Mouse (Mus musculus) forebrain, embryonic 12.5 days (tissue): ENCODE data around the gene Vps13d. TPM values are rescaled to one million over a fixed set of nuclear protein-coding genes. Genes with fewer than 3 reads are reported as not detected.

Experiments
- ATAC-seq: fragments of 200-750 bp; cut with Nextera tagmentation; 2 replicates; pipeline ENCODE4 v1.8.0; 2017; ENCODE audit warnings: moderate TSS enrichment; ENCODE audit not compliant: low FRiP score
- H3K27ac ChIP-seq: fragments of 300-500 bp; sonication (generic); 2 replicates; pipeline ENCODE4 v1.5.1; 2016; ENCODE audit warnings: mild to moderate bottlenecking
- H3K27me3 ChIP-seq: fragments of 300-500 bp; sonication (generic); 2 replicates; pipeline ENCODE4 v1.6.1; 2016; ENCODE audit warnings: mild to moderate bottlenecking
- H3K36me3 ChIP-seq: fragments of 300-500 bp; sonication (generic); replicated peaks from 2 replicates; pipeline ENCODE4 v1.6.1; 2016; ENCODE audit warnings: mild to moderate bottlenecking
- H3K4me1 ChIP-seq: fragments of 300-500 bp; sonication (generic); 2 replicates; pipeline ENCODE4 v1.6.1; 2016
- H3K4me2 ChIP-seq: fragments of 300-500 bp; sonication (generic); 2 replicates; pipeline ENCODE4 v1.6.1; 2016; ENCODE audit warnings: mild to moderate bottlenecking, moderate library complexity
- H3K4me3 ChIP-seq: fragments of 300-500 bp; sonication (generic); replicated peaks from 2 replicates; pipeline ENCODE4 v1.5.1; 2016; ENCODE audit warnings: mild to moderate bottlenecking
- H3K9ac ChIP-seq: fragments of 300-500 bp; sonication (generic); 2 replicates; pipeline ENCODE4 v1.6.1; 2016; ENCODE audit warnings: mild to moderate bottlenecking
- H3K9me3 ChIP-seq: fragments of 300-500 bp; sonication (generic); 2 replicates; pipeline ENCODE4 v1.6.1; 2016
- WGBS: fragments of 180-500 bp; shearing (Covaris S2); methylation state at CpG from one replicate; pipeline ENCODE4 v1.1.7; 2016; 5-methylcytosine and 5-hydroxymethylcytosine counted together
- polyA plus RNA-seq: library from polyadenylated mRNA; unstranded; fragments of >200 nt; fragmentation: Nextera tagmentation; extraction: Ambion mirVana; gene quantifications from 2 replicates; pipeline ENCODE4 v1.2.1, GENCODE M21; 2016

Vps13d gene
- polyA plus RNA-seq, 1 experiment from 2014 or later = 5.7 TPM

- Histone ChIP-seq H3K9me3 (no peaks in the 10 kb centered on the region), H3K9ac (no peak overlapping the region), H3K4me2 (no peak overlapping the region), H3K27ac (no peak overlapping the region), H3K4me1 (no peaks in the 10 kb centered on the region), H3K4me3 (no peak overlapping the region), H3K27me3 (no peaks in the 10 kb centered on the region), H3K36me3 (peaks cover 18% of the 10 kb centered on the region)
- ATAC-seq = no peak
- WGBS = 94% methylated on average over 3 of the region's 3 CpGs
Observed at GRCm38 (mm10) chr4:145019121-145019714, 175.6 kb downstream of the Vps13d start.

- Histone ChIP-seq H3K27ac (no peak overlapping the region), H3K36me3 (peaks cover 18% of the 10 kb centered on the region), H3K9ac (no peak overlapping the region), H3K27me3 (no peaks in the 10 kb centered on the region), H3K4me3 (no peak overlapping the region), H3K9me3 (no peaks in the 10 kb centered on the region), H3K4me2 (no peak overlapping the region), H3K4me1 (no peaks in the 10 kb centered on the region)
- no peak for ATAC-seq
- WGBS = 91% methylated on average over 2 of the region's 2 CpGs
Observed at GRCm38 (mm10) chr4:145017745-145018144, 177.1 kb downstream of the Vps13d start.

GRCm38 (mm10) chr4:145016669-145017068, 178.1 kb downstream of the Vps13d start:
- no peaks in the 10 kb centered on the region for H3K9me3 ChIP-seq
- no peak overlapping the region for H3K27ac ChIP-seq
- H3K27me3 ChIP-seq = no peaks in the 10 kb centered on the region
- H3K4me1 ChIP-seq = no peaks in the 10 kb centered on the region
- H3K4me3 ChIP-seq = no peak overlapping the region
- 97% methylated on average over 1 of the region's 1 CpGs for WGBS
- no peak overlapping the region for H3K4me2 ChIP-seq
- H3K9ac ChIP-seq = no peak overlapping the region
- H3K36me3 ChIP-seq = peaks cover 18% of the 10 kb centered on the region
- ATAC-seq = no peak

GRCm38 (mm10) chr4:145014632-145014960, 180.2 kb downstream of the Vps13d start:
- Histone ChIP-seq H3K9me3 (no peaks in the 10 kb centered on the region), H3K27ac (no peak overlapping the region), H3K27me3 (no peaks in the 10 kb centered on the region), H3K4me3 (no peak overlapping the region), H3K4me2 (no peak overlapping the region), H3K36me3 (peaks cover 16% of the 10 kb centered on the region), H3K9ac (no peak overlapping the region), H3K4me1 (no peaks in the 10 kb centered on the region)
- no peak for ATAC-seq
- WGBS = 87% methylated on average over 4 of the region's 4 CpGs

- Histone ChIP-seq H3K4me1 (no peaks in the 10 kb centered on the region), H3K27me3 (no peaks in the 10 kb centered on the region), H3K27ac (no peak overlapping the region), H3K4me2 (no peak overlapping the region), H3K9ac (no peak overlapping the region), H3K4me3 (no peak overlapping the region), H3K36me3 (peaks cover 13% of the 10 kb centered on the region), H3K9me3 (no peaks in the 10 kb centered on the region)
- 92% methylated on average over 7 of the region's 7 CpGs for WGBS
- no peak for ATAC-seq
Observed at GRCm38 (mm10) chr4:145013760-145014631, 180.8 kb downstream of the Vps13d start.

GRCm38 (mm10) chr4:145013187-145013586, 181.6 kb downstream of the Vps13d start:
- Histone ChIP-seq H3K36me3 (peaks cover 13% of the 10 kb centered on the region), H3K4me1 (no peaks in the 10 kb centered on the region), H3K9me3 (no peaks in the 10 kb centered on the region), H3K27me3 (no peaks in the 10 kb centered on the region), H3K27ac (no peak overlapping the region), H3K9ac (no peak overlapping the region), H3K4me2 (no peak overlapping the region), H3K4me3 (no peak overlapping the region)
- 94% methylated on average over 4 of the region's 4 CpGs for WGBS
- no peak for ATAC-seq

- Histone ChIP-seq H3K4me1 (no peaks in the 10 kb centered on the region), H3K36me3 (peaks cover 9% of the 10 kb centered on the region), H3K4me2 (no peak overlapping the region), H3K9me3 (no peaks in the 10 kb centered on the region), H3K9ac (no peak overlapping the region), H3K27me3 (no peaks in the 10 kb centered on the region), H3K27ac (no peak overlapping the region), H3K4me3 (no peak overlapping the region)
- 81% methylated on average over 3 of the region's 3 CpGs for WGBS
- ATAC-seq = no peak
Observed at GRCm38 (mm10) chr4:145011156-145011555, 183.6 kb downstream of the Vps13d start.

GRCm38 (mm10) chr4:145009934-145010333, 184.9 kb downstream of the Vps13d start:
- Histone ChIP-seq H3K27me3 (no peaks in the 10 kb centered on the region), H3K4me1 (no peaks in the 10 kb centered on the region), H3K27ac (no peak overlapping the region), H3K9ac (no peak overlapping the region), H3K36me3 (peaks cover 4% of the 10 kb centered on the region), H3K4me2 (no peak overlapping the region), H3K9me3 (no peaks in the 10 kb centered on the region), H3K4me3 (no peak overlapping the region)
- ATAC-seq = no peak
- WGBS = 94% methylated on average over 7 of the region's 7 CpGs

- Histone ChIP-seq H3K4me1 (no peaks in the 10 kb centered on the region), H3K27ac (no peak overlapping the region), H3K9ac (no peak overlapping the region), H3K4me3 (no peak overlapping the region), H3K27me3 (no peaks in the 10 kb centered on the region), H3K4me2 (no peak overlapping the region), H3K9me3 (no peaks in the 10 kb centered on the region), H3K36me3 (peaks cover under 1% of the 10 kb centered on the region)
- 85% methylated on average over 3 of the region's 3 CpGs for WGBS
- no peak for ATAC-seq
Observed at GRCm38 (mm10) chr4:145009437-145009836, 185.4 kb downstream of the Vps13d start.

GRCm38 (mm10) chr4:145005943-145006545, 188.8 kb downstream of the Vps13d start:
- WGBS = 94% methylated on average over 4 of the region's 4 CpGs
- Histone ChIP-seq H3K36me3 (no peaks in the 10 kb centered on the region), H3K27ac (no peak overlapping the region), H3K9ac (no peak overlapping the region), H3K4me2 (no peak overlapping the region), H3K27me3 (no peaks in the 10 kb centered on the region), H3K4me3 (no peak overlapping the region), H3K9me3 (no peaks in the 10 kb centered on the region), H3K4me1 (no peaks in the 10 kb centered on the region)
- no peak for ATAC-seq

GRCm38 (mm10) chr4:145004176-145004575, 190.6 kb downstream of the Vps13d start:
- ATAC-seq = no peak
- 88% methylated on average over 6 of the region's 6 CpGs for WGBS

GRCm38 (mm10) chr4:145002733-145003132, 192.1 kb downstream of the Vps13d start:
- Histone ChIP-seq H3K27ac (no peak overlapping the region), H3K9ac (no peak overlapping the region), H3K4me2 (no peak overlapping the region), H3K4me1 (peaks cover 11% of the 10 kb centered on the region), H3K27me3 (no peaks in the 10 kb centered on the region), H3K36me3 (no peaks in the 10 kb centered on the region), H3K4me3 (no peak overlapping the region), H3K9me3 (no peaks in the 10 kb centered on the region)
- 86% methylated on average over 1 of the region's 1 CpGs for WGBS
- no peak for ATAC-seq

More at GRCm38 (mm10) chr4:145004176-145004575, 190.6 kb downstream of the Vps13d start:
- no peak overlapping the region for H3K4me3 ChIP-seq
- H3K4me2 ChIP-seq = no peak overlapping the region
- H3K4me1 ChIP-seq = peaks cover 11% of the 10 kb centered on the region
- H3K9me3 ChIP-seq = no peaks in the 10 kb centered on the region
- no peaks in the 10 kb centered on the region for H3K27me3 ChIP-seq
- H3K36me3 ChIP-seq = no peaks in the 10 kb centered on the region
- no peak overlapping the region for H3K9ac ChIP-seq
- H3K27ac ChIP-seq = no peak overlapping the region
